7 mouse cellular contexts compared by ENCODE assay signal in the genomic region with DNA sequence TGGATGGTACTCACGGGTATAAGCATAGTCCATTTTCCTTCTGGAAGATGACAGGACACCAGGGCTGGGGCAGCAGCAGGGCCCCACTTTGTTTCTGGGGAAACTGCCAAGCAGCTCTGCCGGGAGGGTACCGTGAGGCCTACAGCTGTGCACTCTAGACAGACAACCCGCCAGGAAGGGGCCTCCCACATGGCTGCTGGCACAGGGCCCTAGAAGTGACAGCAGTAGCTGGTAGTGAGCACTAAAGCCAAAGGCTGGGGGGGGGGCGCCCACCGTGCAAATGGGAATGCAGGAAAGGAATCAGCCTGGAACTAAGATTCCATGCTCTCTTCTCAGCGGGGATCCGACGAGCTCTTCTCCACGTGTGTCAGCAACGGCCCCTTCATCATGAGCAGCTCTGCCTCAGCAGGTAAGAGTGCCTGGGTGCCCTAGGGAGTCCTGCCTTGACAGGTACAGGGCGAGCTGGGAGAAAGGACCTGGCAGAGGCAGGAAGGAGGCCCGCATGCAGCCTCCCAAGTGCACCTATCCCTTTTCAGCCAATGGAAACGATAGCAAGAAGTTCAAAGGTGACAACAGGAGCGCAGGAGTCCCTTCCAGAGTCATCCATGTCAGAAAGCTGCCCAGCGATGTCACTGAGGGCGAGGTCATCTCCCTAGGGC. TPM values are rescaled to one million over a fixed set of nuclear protein-coding genes. Genes with fewer than 3 reads are reported as not detected.
A peak's percentile ranks its signal among the peaks of the same experiment; 100 is the strongest.
DNase-seq lines count a peak whose midpoint lies in the region; ATAC-seq lines count a peak whose summit lies in the region.

No protein-coding gene starts in this region.

- peak overlapping the region; percentile 100 for H3K4me3 ChIP-seq in forebrain, embryonic 13.5 days
- H3K4me3 ChIP-seq in hindbrain, embryonic 15.5 days: peak overlapping the region; percentile 82; the same call in 1 of the 2 replicates

- H3K9ac ChIP-seq in forebrain, embryonic 13.5 days: peak overlapping the region; percentile 99; the same call in 1 of the 2 replicates
- H3K9ac ChIP-seq in hindbrain, embryonic 15.5 days: no peak overlapping the region

- H3K4me2 ChIP-seq in forebrain, embryonic 13.5 days: peak overlapping the region; percentile 99
- peak overlapping the region; percentile 90 for H3K4me2 ChIP-seq in hindbrain, embryonic 15.5 days

- H3K4me1 ChIP-seq in forebrain, embryonic 13.5 days: peaks cover 45% of the 10 kb centered on the region
- H3K4me1 ChIP-seq in hindbrain, embryonic 15.5 days (replicated peaks): peaks cover 47% of the 10 kb centered on the region

- DNase-seq in 3T3-L1 (ENCODE audit: low read depth, low spot score): peak; percentile 72
- DNase-seq in Muller cell, postnatal 12 days (ENCODE audit: inconsistent ontology term): peak; percentile 76
- peak; percentile 66 to 71 for DNase-seq in left cerebral cortex, adult 18-20 months (ENCODE audit: low spot score in 2 of 2)
- peak; percentile 80 to 92 for DNase-seq in lung, postnatal 4 days

- peaks cover 74% of the 10 kb centered on the region for H3K36me3 ChIP-seq in forebrain, embryonic 13.5 days (ENCODE audit: poor library complexity, severe bottlenecking)
- peaks cover 45% of the 10 kb centered on the region for H3K36me3 ChIP-seq in hindbrain, embryonic 15.5 days

- WGBS in forebrain, embryonic 13.5 days: 44% methylated on average over 17 of the region's 17 CpGs
- WGBS in hindbrain, embryonic 15.5 days: 39% methylated on average over 17 of the region's 17 CpGs

- no peaks in the 10 kb centered on the region for H3K27me3 ChIP-seq in forebrain, embryonic 13.5 days
- no peaks in the 10 kb centered on the region for H3K27me3 ChIP-seq in hindbrain, embryonic 15.5 days

- 0 out of 2 replicates have a peak, but pooled peaks have one; percentile 14 for ATAC-seq in forebrain, embryonic 13.5 days
- no peak for ATAC-seq in hindbrain, embryonic 15.5 days (ENCODE audit: low FRiP score, low read depth)
- no peak for ATAC-seq in erythroid progenitor cell, adult 5-6 weeks (replicated peaks; ENCODE audit: low FRiP score, poor library complexity, severe bottlenecking)

- H3K27ac ChIP-seq in forebrain, embryonic 13.5 days: peak overlapping the region; percentile 78
- H3K27ac ChIP-seq in hindbrain, embryonic 15.5 days (replicated peaks): 0 out of 2 replicates have a peak overlapping the region, but pooled peaks have one; percentile 65

- H3K9me3 ChIP-seq in forebrain, embryonic 13.5 days (replicated peaks): no peaks in the 10 kb centered on the region
- no peaks in the 10 kb centered on the region for H3K9me3 ChIP-seq in hindbrain, embryonic 15.5 days

RNA-seq across cellular contexts. Expression of gene Ptbp1, which starts 4.3 kb away (rescaled TPM):
- polyA plus RNA-seq in forebrain, embryonic 13.5 days (2015; fragmentation: Nextera tagmentation; extraction: Ambion mirVana): 148 and 171 TPM in 2 replicates
- 74.8 and 77.1 TPM in 2 replicates for polyA plus RNA-seq in hindbrain, embryonic 15.5 days (2015; fragmentation: Nextera tagmentation; extraction: Ambion mirVana)
- total RNA-seq in left cerebral cortex, adult 18-20 months (2021): 10 to 100 TPM; 54.3 to 62.5 TPM
- total RNA-seq in erythroid progenitor cell, adult 5-6 weeks (2015; ENCODE audit: low replicate concordance): 134 and 185 TPM in 2 replicates
- 89.3 and 94.7 TPM in 2 replicates for total RNA-seq in erythroid progenitor cell, adult 5-6 weeks (2017; ENCODE audit: low replicate concordance)

RNA-seq across cellular contexts. Expression of gene Prtn3, which starts 15.7 kb away (rescaled TPM):
- polyA plus RNA-seq in forebrain, embryonic 13.5 days (2015; fragmentation: Nextera tagmentation; extraction: Ambion mirVana): 12.8 and 15.9 TPM in 2 replicates
- polyA plus RNA-seq in hindbrain, embryonic 15.5 days (2015; fragmentation: Nextera tagmentation; extraction: Ambion mirVana): 11.0 and 11.3 TPM in 2 replicates
- total RNA-seq in left cerebral cortex, adult 18-20 months (2021): 1 to 10 TPM; 2.2 to 2.3 TPM
- 247 and 296 TPM in 2 replicates for total RNA-seq in erythroid progenitor cell, adult 5-6 weeks (2015; ENCODE audit: low replicate concordance)
- 52.3 and 54.7 TPM in 2 replicates for total RNA-seq in erythroid progenitor cell, adult 5-6 weeks (2017; ENCODE audit: low replicate concordance)

RNA-seq across cellular contexts. Expression of gene Plppr3, which starts 15.9 kb away (rescaled TPM):
- 290 and 308 TPM in 2 replicates for polyA plus RNA-seq in forebrain, embryonic 13.5 days (2015; fragmentation: Nextera tagmentation; extraction: Ambion mirVana)
- polyA plus RNA-seq in hindbrain, embryonic 15.5 days (2015; fragmentation: Nextera tagmentation; extraction: Ambion mirVana): 383 and 417 TPM in 2 replicates
- total RNA-seq in left cerebral cortex, adult 18-20 months (2021): 10 to 100 TPM; 55.6 to 58.0 TPM
- 0.84 TPM in 1 of 2 replicates, not detected in the other for total RNA-seq in erythroid progenitor cell, adult 5-6 weeks (2015; ENCODE audit: low replicate concordance)
- 0.83 and 1.7 TPM in 2 replicates for total RNA-seq in erythroid progenitor cell, adult 5-6 weeks (2017; ENCODE audit: low replicate concordance)

RNA-seq across cellular contexts. Expression of gene Elane, which starts 27.5 kb away (rescaled TPM):
- 0.24 TPM in 1 of 2 replicates, not detected in the other for polyA plus RNA-seq in forebrain, embryonic 13.5 days (2015; fragmentation: Nextera tagmentation; extraction: Ambion mirVana)
- 0.16 TPM in 1 of 2 replicates, not detected in the other for polyA plus RNA-seq in hindbrain, embryonic 15.5 days (2015; fragmentation: Nextera tagmentation; extraction: Ambion mirVana)
- total RNA-seq in left cerebral cortex, adult 18-20 months (2021): not detected
- total RNA-seq in erythroid progenitor cell, adult 5-6 weeks (2015; ENCODE audit: low replicate concordance): 613 and 617 TPM in 2 replicates
- total RNA-seq in erythroid progenitor cell, adult 5-6 weeks (2017; ENCODE audit: low replicate concordance): 146 and 166 TPM in 2 replicates

RNA-seq across cellular contexts. Expression of gene Cfd, which starts 32.1 kb away (rescaled TPM):
- polyA plus RNA-seq in forebrain, embryonic 13.5 days (2015; fragmentation: Nextera tagmentation; extraction: Ambion mirVana): not detected in 2 replicates
- polyA plus RNA-seq in hindbrain, embryonic 15.5 days (2015; fragmentation: Nextera tagmentation; extraction: Ambion mirVana): not detected in 2 replicates
- not detected for total RNA-seq in left cerebral cortex, adult 18-20 months (2021)
- total RNA-seq in erythroid progenitor cell, adult 5-6 weeks (2015; ENCODE audit: low replicate concordance): not detected in 2 replicates
- not detected in 2 replicates for total RNA-seq in erythroid progenitor cell, adult 5-6 weeks (2017; ENCODE audit: low replicate concordance)

Comparison
In these comparisons a context has a peak if more than half of its experiments do, and no peak if none do; other contexts are left out.
1. RNA of gene Prtn3, which starts 15.7 kb away (total RNA-seq): 52.3 to 296 TPM in erythroid progenitor cell, adult 5-6 weeks; 2.2 to 2.3 TPM in left cerebral cortex, adult 18-20 months; every median in the first group is over 10 times any median in the second.
2. RNA of gene Plppr3, which starts 15.9 kb away (total RNA-seq): 55.6 to 58.0 TPM in left cerebral cortex, adult 18-20 months; 0.83 to 1.7 TPM in erythroid progenitor cell, adult 5-6 weeks; every median in the first group is over 10 times any median in the second.
3. Peak in every context shown above with its lines, with median percentiles within 50 percentile points of each other: DNase-seq.